Mouse (Mus musculus) monocyte, adult 2 months (primary cell): Measurements from ENCODE around the gene Cit.

Experiments
- DNase-seq, 2 experiments: peaks; one replicate each; pipeline ENCODE4 v3.0.0; 2022; ENCODE audit warnings: low spot score in 2 of 2, low read depth in 1 of 2

Gene Cit

DNA sequence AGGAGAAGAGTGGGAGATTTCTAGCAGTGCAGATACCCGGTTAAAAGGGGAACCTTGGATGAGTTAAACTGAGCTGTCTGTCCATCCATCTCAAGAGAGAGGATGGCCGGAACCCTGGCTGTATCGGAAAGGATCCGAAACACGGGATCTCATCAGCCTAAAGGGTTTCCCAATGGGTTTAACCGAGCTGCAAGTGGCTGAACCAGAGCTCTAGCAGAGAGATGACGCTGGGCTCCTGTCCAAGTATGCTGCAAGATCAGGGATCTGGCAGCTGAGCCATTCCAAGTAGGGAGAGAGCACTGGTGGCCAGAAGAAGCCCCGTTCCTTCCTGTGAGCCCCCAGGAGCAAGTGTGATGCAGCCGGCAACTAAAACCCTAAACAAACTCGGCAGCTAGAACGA, 64.0 kb downstream of the Cit start:
- DNase-seq: no peak

DNA sequence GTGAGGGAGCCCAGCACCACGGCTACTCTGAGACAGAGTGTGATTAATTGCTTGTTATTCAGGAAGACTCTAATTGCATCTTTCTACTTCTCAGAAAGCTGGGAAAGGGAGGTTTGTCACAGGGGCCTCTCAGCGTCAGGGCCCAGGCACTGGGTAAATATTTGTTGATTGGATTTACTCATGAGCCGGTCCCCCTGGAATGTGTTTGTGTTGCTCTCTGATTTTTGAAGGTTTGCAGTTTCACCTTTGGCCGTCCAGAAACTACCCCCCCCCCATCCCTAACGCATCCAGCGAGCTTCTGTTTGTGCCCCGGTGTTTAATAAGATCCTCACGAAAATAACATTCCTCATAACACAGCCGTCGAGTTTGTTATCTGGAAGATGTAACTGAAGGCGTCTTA, 65.4 kb downstream of the Cit start:
- DNase-seq: no peak

GRCm38 (mm10) chr5:115915481-115915880, 70.4 kb downstream of the Cit start:
- no peak for DNase-seq

- no peak for DNase-seq
These were observed 72.9 kb downstream of the Cit start for GRCm38 (mm10) chr5:115917960-115918359.

- no peak for DNase-seq
These were observed 73.7 kb downstream of the Cit start for GRCm38 (mm10) chr5:115918597-115919351.

GRCm38 (mm10) chr5:115921990-115922389, 76.9 kb downstream of the Cit start:
- DNase-seq: no peak

- no peak for DNase-seq
These were observed 79.9 kb downstream of the Cit start for GRCm38 (mm10) chr5:115924946-115925345.

GRCm38 (mm10) chr5:115928786-115929507, 83.9 kb downstream of the Cit start:
- DNase-seq: no peak

- DNase-seq: no peak
These were observed 87.2 kb downstream of the Cit start for GRCm38 (mm10) chr5:115932325-115932724.

DNA sequence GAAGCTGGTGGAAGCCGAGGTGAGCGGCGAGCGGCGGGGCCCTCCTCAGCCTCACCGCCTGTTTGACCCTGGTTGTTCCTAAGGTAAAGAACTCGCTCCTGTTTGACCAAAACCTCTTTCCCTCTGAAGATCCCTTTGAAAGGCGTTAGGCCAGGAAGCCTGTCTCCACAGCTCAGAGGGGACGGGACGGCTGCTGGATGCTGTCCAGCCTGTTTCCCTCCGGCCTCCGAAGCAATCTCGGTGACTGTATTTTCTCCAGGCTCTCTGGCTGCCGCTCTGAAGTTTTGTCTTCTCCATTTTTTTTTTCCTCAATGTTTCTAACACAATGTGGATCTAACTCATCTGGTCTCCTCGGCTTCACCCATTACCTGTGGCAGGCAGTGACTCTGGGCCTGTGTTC, 91.8 kb downstream of the Cit start:
- DNase-seq: no peak

DNA sequence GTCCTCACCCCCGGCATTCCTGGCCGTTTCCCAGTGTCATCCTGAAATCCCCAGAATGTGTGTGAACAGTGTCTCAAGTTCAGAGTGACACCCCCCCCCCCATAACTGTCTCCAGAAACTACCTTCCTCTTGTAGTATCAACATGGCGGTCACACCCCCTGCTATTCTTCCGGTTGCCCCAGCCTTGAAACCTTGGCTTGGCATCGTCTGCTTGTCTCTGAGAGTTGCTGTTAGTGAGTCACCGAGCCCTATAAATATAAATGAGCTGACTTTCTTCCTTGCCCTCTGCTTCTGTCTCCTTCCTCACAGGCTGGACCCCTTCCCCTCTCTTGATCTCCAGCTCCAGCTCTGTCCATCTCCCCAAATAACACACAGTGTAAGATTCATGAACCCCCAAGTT, 92.5 kb downstream of the Cit start:
- DNase-seq: no peak

GRCm38 (mm10) chr5:115938999-115939398, 93.9 kb downstream of the Cit start:
- no peak for DNase-seq

DNA sequence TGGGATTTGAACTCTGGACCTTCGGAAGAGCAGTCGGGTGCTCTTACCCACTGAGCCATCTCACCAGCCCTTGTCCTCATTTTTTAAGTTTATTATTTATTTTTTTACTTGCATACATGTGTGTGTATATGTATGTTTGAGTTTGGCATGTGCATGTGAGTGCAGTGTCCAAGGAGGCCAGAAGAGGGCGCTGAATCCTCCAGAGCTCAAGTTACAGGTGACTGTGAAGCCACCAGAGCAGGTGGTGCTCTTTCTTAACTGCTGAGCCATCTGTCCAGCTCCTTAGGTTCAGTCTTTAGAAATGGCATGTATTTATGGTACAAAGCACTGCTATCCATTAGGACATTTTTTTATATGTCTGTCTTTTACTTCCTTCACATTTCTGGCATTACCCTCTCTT, 97.3 kb downstream of the Cit start:
- DNase-seq: no peak

- no peak for DNase-seq
These were observed 99.9 kb downstream of the Cit start for GRCm38 (mm10) chr5:115944791-115945490.

DNA sequence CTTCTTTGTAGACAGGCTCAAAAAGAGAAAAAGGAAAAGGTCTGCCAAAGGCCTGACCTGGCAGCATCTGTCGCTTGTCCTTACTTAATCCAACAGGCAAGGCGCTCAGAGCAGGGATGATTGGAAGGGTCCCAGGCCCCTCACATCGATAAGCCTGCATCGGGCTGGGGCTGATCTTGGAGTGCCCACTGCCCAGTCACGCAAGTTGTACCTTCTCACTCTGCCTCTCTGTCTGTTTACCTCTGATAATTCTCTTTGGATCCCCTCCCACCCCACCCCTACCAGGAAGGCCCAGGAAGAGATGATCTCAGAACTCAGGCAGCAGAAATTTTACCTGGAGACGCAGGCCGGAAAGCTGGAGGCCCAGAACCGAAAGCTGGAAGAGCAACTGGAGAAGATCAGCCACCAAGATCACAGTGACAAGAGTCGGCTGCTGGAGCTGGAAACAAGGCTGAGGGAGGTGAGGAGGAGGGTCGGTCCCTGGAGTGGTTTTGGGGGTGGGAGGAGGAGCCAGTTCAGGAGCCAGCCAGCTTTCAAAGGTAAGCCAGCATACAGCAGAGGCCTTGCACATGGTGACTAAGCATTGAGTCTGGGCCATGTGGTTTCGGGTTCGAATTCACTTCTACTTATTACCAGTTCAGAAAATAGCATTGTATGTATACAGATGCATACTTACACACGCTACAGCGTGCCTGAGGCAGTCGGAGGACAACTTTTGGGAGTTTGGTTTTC, 102.7 kb downstream of the Cit start:
- DNase-seq: no peak

- no peak for DNase-seq
These were observed 105.9 kb downstream of the Cit start for GRCm38 (mm10) chr5:115950936-115951335.

DNA sequence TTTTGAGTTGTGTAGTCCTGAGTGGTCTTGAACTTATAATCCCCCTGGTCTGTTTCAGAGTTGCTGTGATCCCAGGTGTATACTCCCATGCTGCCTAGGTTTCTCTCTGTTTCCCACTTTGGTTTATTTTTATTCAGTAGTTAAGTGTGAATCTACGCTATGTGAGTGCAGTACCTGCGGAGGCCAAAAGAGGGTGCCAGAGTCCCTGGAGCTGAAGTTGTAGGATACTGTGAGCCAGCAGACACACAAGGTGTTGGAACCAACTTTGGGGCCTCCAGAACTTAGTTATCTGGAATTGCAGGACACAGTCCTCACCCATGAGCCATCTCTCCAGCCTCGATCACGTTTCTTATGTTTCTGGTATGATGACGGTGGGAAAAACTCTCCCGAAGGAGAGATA, 108.1 kb downstream of the Cit start:
- no peak for DNase-seq

DNA sequence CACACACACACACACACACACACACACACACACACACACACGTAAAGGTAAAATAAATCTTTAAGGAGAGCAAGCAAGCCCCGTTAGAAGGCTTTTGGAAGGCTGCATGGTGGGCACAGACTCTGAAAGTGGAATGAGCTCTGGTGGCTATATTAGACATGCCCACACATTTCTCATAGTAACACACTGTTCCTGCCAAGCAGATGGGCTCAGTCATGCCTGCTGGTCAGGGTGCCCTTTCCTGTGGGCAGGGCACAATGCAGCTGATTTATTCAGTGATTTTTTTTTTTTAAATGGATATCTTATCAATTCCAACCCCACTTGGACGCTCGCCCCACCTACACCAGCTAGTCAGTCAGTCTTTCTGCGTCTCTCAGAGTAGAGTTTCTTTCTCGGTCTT, 109.0 kb downstream of the Cit start:
- no peak for DNase-seq

- DNase-seq: no peak
These were observed 109.5 kb downstream of the Cit start for GRCm38 (mm10) chr5:115954549-115954948.

DNA sequence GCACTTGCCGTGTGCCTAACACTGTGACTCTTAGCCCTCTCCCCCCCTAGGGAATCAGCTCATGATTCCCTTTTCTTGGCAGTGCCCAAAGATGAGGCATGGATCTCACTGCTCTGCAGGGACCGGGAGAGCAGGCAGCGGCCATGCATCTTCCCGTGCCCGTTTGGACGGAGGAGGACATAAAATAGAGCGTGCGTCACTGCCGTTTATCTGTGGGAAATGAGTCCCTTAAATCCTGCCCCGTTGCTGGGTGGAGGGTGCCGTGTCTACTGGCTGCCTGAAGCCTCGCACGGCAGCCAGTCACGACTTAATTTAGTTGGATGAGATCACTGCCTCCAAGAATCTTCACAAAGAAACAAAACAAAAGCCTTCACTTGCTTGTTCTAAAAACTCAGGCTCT, 110.1 kb downstream of the Cit start:
- no peak for DNase-seq

DNA sequence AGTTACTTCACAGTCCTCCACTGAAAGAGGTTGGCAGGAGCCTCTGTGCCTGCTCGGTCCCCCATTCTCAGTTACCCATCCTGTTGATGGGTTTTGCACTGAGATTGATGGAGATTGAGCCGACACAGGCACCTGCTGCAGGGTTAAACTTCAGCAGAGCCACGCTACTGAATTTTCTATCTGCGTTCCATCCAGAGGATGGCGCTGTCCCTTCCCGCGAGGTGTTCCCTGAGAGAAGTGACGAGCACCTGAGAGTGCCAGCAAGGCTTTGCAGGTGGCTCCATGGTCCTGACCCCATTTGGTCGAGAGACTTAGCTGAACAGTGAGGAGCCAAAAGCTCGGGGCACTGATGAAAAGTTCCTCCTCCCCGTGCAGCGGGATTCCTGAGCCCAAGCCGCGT, 111.0 kb downstream of the Cit start:
- DNase-seq: no peak

GRCm38 (mm10) chr5:115957177-115957576, 112.1 kb downstream of the Cit start:
- DNase-seq: no peak
